Mouse (Mus musculus) megakaryocyte progenitor cell, adult 5-6 weeks (primary cell): Measurements from ENCODE around the gene Ptprm. TPM values are rescaled to one million over a fixed set of nuclear protein-coding genes. Genes with fewer than 3 reads are reported as not detected.
A peak's percentile ranks its signal among the peaks of the same experiment; 100 is the strongest.

ENCODE experiments used
- ATAC-seq: replicated peaks from 2 replicates; pipeline ENCODE4 v1.8.0; 2016; ENCODE audit warnings: mild to moderate bottlenecking, moderate TSS enrichment, inconsistent platforms; ENCODE audit not compliant: poor library complexity
- total RNA-seq, 2 experiments: library from RNA; stranded (forward) in 1 of 2; stranded (reverse) in 1 of 2; fragments of 157-497, 149-512 nt in 1 of 2; fragments of 200-1000 nt in 1 of 2; gene quantifications; 2 replicates each; pipeline versions ENCODE4 v1.2.3 to v1.2.4; 2015 to 2017

The Ptprm gene
- total RNA-seq, 2 experiments from 2014 or later, result 0.22 TPM; not detected in 1

GRCm38 (mm10) chr17:66701358-66702184 lies 652.7 kb downstream of the Ptprm start:
- peak; percentile 62 for ATAC-seq

GRCm38 (mm10) chr17:66699896-66700295 lies 654.4 kb downstream of the Ptprm start:
- ATAC-seq, result no peak

- ATAC-seq, result no peak
Observed at GRCm38 (mm10) chr17:66697650-66698049, 656.6 kb downstream of the Ptprm start.

- ATAC-seq, result no peak
Observed at GRCm38 (mm10) chr17:66696531-66697172, 657.6 kb downstream of the Ptprm start.

GRCm38 (mm10) chr17:66694326-66694725 lies 659.9 kb downstream of the Ptprm start:
- no peak for ATAC-seq

- peak; percentile 31; the same call in 1 of the 2 replicates for ATAC-seq
Observed at GRCm38 (mm10) chr17:66693676-66694304, 660.5 kb downstream of the Ptprm start.

- no peak for ATAC-seq
Observed at GRCm38 (mm10) chr17:66692941-66693675, 661.1 kb downstream of the Ptprm start.

- no peak for ATAC-seq
Observed at GRCm38 (mm10) chr17:66688179-66688578, 666.1 kb downstream of the Ptprm start.

GRCm38 (mm10) chr17:66687543-66687942 lies 666.7 kb downstream of the Ptprm start:
- ATAC-seq, result no peak

GRCm38 (mm10) chr17:66686701-66687489 lies 667.4 kb downstream of the Ptprm start:
- ATAC-seq, result no peak

GRCm38 (mm10) chr17:66683411-66683810 lies 670.8 kb downstream of the Ptprm start:
- no peak for ATAC-seq

GRCm38 (mm10) chr17:66680662-66681061 lies 673.6 kb downstream of the Ptprm start:
- peak; percentile 78 for ATAC-seq

- no peak for ATAC-seq
Observed at GRCm38 (mm10) chr17:66674667-66675066, 679.6 kb downstream of the Ptprm start.

GRCm38 (mm10) chr17:66671715-66672230 lies 682.5 kb downstream of the Ptprm start:
- no peak for ATAC-seq

GRCm38 (mm10) chr17:66671287-66671686 lies 683.0 kb downstream of the Ptprm start:
- ATAC-seq, result no peak

- no peak for ATAC-seq
Observed at GRCm38 (mm10) chr17:66665791-66666190, 688.5 kb downstream of the Ptprm start.

GRCm38 (mm10) chr17:66665201-66665756 lies 689.0 kb downstream of the Ptprm start:
- no peak for ATAC-seq

GRCm38 (mm10) chr17:66664796-66665195 lies 689.5 kb downstream of the Ptprm start:
- ATAC-seq, result no peak

GRCm38 (mm10) chr17:66659242-66659641 lies 695.0 kb downstream of the Ptprm start:
- ATAC-seq, result no peak
